Mouse (Mus musculus): ENCODE measurements around the gene Hk1.

GRCm38 (mm10) chr10:62242358-62242757 is 137.3 kb downstream of the Hk1 start:
- TF ChIP-seq CTCF (IDR thresholded peaks at IDR 0.05; ENCODE audit: borderline replicate concordance, insufficient read depth, low read length) (no peak), POLR2A (IDR thresholded peaks at IDR 0.05; ENCODE audit: low read depth, low read length) (no peak)

All from embryonic fibroblast, embryonic 13.5 days (primary cell).